Mouse (Mus musculus): ENCODE results near the gene Snx20.

DNA sequence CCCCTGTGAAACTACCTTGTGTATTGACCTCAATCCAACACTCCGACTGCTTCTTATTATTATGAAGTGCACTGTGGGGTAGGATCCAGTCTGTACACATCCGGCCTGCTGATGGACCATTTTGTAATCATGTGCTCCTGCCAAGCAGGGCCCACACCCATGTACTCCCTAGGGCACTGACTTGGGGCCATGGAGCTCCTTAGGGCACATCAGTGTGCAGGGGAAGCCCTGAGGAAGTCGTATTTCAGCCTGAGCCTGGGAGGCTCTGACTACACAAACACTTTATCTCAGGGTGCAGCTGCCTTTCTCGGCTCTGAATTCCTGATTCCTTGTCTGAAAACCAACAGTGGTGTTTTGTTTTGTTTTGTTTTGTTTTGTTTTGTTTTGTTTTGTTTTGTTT lies 5.7 kb downstream of the Snx20 start:
- TF ChIP-seq POLR2A (IDR thresholded peaks at IDR 0.05; ENCODE audit: borderline replicate concordance, insufficient read depth, low read length) (no peak), CTCF (IDR thresholded peaks at IDR 0.05; ENCODE audit: borderline replicate concordance, insufficient read depth, low read depth, low read length) (no peak)
